Mouse (Mus musculus) lung, embryonic 14.5 days (tissue): Measurements from ENCODE around the gene Zfand5. TPM values are rescaled to one million over a fixed set of nuclear protein-coding genes. Genes with fewer than 3 reads are reported as not detected.
"Not testable (repeated sequence)": the region's sequence is repeated elsewhere in the genome, so short reads cannot be mapped to it uniquely, and the experiment has no call there.

Experiments
- ATAC-seq: fragments of 200-750 bp; cut with Nextera tagmentation; 2 replicates; pipeline ENCODE4 v1.8.0; 2017; ENCODE audit warnings: mild to moderate bottlenecking, moderate TSS enrichment, moderate library complexity; ENCODE audit not compliant: insufficient read depth
- DNase-seq: peaks from one replicate; pipeline ENCODE4 v3.0.0-alpha.2; 2015
- H3K27ac ChIP-seq: fragments of 300-500 bp; sonication (generic); 2 replicates; pipeline ENCODE4 v1.5.1; 2014; ENCODE audit warnings: low read depth, mild to moderate bottlenecking, moderate library complexity
- H3K27me3 ChIP-seq: fragments of 300-500 bp; sonication (generic); 2 replicates; pipeline ENCODE4 v1.6.1; 2014; ENCODE audit warnings: low read length, control low read depth; ENCODE audit not compliant: insufficient read depth
- H3K36me3 ChIP-seq: fragments of 300-500 bp; sonication (generic); 2 replicates; pipeline ENCODE4 v1.6.1; 2014; ENCODE audit warnings: control low read depth; ENCODE audit not compliant: insufficient read depth
- H3K4me1 ChIP-seq: fragments of 300-500 bp; sonication (generic); 2 replicates; pipeline ENCODE4 v1.6.1; 2014; ENCODE audit warnings: antibody characterized with exemption, control low read depth; ENCODE audit not compliant: insufficient read depth
- H3K4me2 ChIP-seq: fragments of 300-500 bp; sonication (generic); 2 replicates; pipeline ENCODE4 v1.6.1; 2014; ENCODE audit warnings: mild to moderate bottlenecking
- H3K4me3 ChIP-seq: fragments of 300-500 bp; sonication (generic); 2 replicates; pipeline ENCODE4 v1.5.1; 2014; ENCODE audit warnings: low read depth, low read length
- H3K9ac ChIP-seq: fragments of 300-500 bp; sonication (generic); 2 replicates; pipeline ENCODE4 v1.6.1; 2014
- H3K9me3 ChIP-seq: fragments of 300-500 bp; sonication (generic); 2 replicates; pipeline ENCODE4 v1.6.1; 2016; ENCODE audit warnings: low read depth, low read length, control low read depth
- CTCF ChIP-seq: IDR thresholded peaks from 2 replicates; pipeline ENCODE4 v1.5.1; 2016; ENCODE audit warnings: antibody characterized with exemption, low read depth
- WGBS: fragments of 180-500 bp; shearing (Covaris S2); extraction: QIAGEN DNeasy Blood & Tissue Kit; methylation state at CpG from one replicate; pipeline ENCODE4 v1.1.7; 2014; 5-methylcytosine and 5-hydroxymethylcytosine counted together
- polyA plus RNA-seq: library from polyadenylated mRNA; unstranded; fragments of >200 nt; fragmentation: Nextera tagmentation; extraction: Ambion mirVana; gene quantifications from 2 replicates; pipeline ENCODE4 v1.2.1, GENCODE M21; 2014

The Zfand5 gene
- 106 and 110 TPM in 2 replicates for polyA plus RNA-seq

DNA sequence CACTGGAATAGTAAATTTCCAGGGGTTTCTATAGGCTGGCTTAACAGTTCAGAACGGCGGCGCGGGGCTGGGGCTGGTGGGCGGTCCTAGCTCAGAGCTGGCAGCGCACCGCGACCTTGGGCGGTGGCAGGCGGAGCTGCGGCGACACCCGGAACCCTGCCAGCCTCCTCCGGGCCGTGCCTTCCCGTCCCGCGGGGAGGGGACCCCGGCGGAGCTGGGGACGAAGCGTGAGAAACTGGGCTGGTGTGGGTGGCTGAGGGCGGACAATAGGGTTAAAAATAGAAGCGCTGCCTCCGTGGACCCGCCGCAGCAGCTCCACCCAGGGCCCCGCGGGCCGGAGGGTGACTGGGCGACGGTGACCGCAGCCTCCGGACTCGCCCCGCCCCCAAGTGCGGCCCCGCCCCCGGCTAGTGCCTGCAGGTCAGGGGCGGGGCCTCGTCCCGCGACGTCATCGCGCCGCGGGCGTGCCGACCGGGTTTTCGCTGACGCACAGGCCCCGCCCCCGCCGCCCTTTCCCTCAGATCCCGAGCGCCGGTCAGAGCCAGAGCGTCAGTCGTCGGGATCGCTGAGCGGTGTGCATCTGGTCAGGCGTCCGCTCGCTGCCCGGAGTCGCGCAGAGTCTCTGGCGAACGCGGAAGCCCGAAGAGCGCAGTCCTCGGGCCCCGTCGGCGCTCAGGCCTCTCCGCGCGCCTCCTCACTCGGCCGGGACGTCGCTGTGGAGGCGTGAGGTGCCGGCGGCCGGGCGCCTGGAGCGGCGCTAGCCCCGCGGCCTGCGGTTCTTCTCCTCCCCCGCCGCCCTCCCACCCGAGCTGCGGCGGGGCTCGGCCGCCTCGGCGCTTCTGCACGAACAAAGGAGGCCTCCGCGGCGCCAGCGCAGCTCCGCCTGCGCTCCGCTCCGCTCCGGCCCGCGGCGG is at the start of gene Zfand5:
Gene Zfand5 (plus strand): TSS at position 538 of the 914 bp plus-strand sequence.
- Histone ChIP-seq H3K9me3 (no peaks in the 10 kb centered on the region), H3K4me2 (peak within 1 kb of the TSS; percentile 55), H3K4me1 (peaks cover 3% of the 10 kb centered on the region; the same call in 1 of the 2 replicates), H3K27ac (peak within 1 kb of the TSS; percentile 100), H3K9ac (peak within 1 kb of the TSS; percentile 99), H3K4me3 (peak within 1 kb of the TSS; percentile 92), H3K27me3 (no peaks in the 10 kb centered on the region), H3K36me3 (peaks cover 5% of the 10 kb centered on the region)
- no peak for TF ChIP-seq CTCF
- WGBS: under 1% methylated on average over 108 of the region's 118 CpGs
- peak; percentile 98 for DNase-seq
- peak; percentile 95 for ATAC-seq

DNA sequence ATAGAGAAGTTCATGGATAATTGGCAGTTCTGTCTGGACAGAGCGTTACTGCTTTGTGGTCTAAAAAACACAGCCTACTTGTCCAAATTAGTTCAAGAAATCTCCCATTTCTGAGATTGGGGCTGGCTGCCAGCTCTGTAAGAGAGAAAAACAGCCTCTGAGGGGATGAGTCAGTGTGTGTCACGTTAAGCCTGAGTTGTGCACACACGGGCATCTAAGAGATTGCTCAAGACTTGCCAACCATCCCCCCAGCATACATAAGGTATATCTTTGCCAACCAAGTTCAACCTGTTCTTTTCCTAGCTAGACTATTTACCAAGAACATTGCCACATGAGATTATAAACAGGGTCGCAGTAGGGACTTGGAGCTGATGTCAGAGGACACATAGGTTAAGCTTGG is 44.9 kb upstream of the Zfand5 start:
- no peaks in the 10 kb centered on the region for H3K4me1 ChIP-seq
- no peaks in the 10 kb centered on the region for H3K27me3 ChIP-seq
- no peak overlapping the region for H3K4me3 ChIP-seq
- no peak for ATAC-seq
- 63% methylated on average over 4 of the region's 4 CpGs for WGBS
- no peak overlapping the region for H3K9ac ChIP-seq
- no peak for DNase-seq
- H3K27ac ChIP-seq: no peak overlapping the region
- no peaks in the 10 kb centered on the region for H3K36me3 ChIP-seq
- H3K4me2 ChIP-seq: no peak overlapping the region
- H3K9me3 ChIP-seq: no peaks in the 10 kb centered on the region
- no peak for TF ChIP-seq CTCF

DNA sequence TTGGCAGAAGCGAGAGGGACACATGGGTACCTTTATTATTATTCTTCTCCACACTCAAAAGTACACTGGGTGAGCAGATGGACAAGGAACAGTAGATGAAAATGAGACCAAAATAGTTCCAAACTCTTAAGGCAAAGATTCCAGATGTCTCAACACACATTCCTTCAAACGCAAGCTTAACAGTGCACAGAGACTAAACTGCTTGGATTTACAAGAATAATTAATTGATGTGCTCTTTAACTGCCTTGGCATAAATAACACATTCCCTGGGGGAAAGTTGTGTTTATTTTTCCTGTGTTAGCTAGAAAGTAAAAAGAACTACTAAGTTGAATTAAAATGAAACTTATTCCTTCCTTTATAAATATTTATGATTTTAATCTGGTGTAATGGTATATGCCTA is 44.3 kb upstream of the Zfand5 start:
- 18% methylated on average over 2 of the region's 2 CpGs for WGBS
- Histone ChIP-seq H3K4me1 (no peaks in the 10 kb centered on the region), H3K9me3 (no peaks in the 10 kb centered on the region), H3K4me3 (no peak overlapping the region), H3K27me3 (no peaks in the 10 kb centered on the region), H3K27ac (no peak overlapping the region), H3K4me2 (no peak overlapping the region), H3K36me3 (no peaks in the 10 kb centered on the region), H3K9ac (no peak overlapping the region)
- peak; percentile 52 for DNase-seq
- TF ChIP-seq CTCF: no peak
- ATAC-seq: no peak

DNA sequence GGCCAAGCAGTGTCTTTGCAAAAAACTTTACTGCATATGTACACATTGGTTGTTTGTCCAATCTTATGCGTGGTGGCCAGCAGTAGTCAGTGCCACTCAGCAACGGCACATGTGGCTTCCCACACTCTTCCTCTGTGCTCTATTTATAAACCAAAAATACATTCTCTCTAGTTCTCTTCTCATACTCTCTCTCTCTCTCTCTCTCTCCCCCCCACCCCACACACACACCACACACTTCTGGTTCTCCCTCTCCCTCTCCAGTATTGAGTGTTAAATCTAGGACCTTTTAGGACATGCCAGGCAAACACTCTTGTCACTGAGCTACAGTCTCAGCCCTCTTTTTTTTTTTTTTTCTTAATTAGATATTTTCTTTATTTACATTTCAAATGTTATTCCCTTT is 23.3 kb upstream of the Zfand5 start:
- DNase-seq, ATAC-seq, H3K9ac ChIP-seq, H3K27ac ChIP-seq, H3K4me1 ChIP-seq, H3K4me2 ChIP-seq, H3K4me3 ChIP-seq, H3K27me3 ChIP-seq, H3K9me3 ChIP-seq, H3K36me3 ChIP-seq: not testable (repeated sequence)
- WGBS: 69% methylated on average over 2 of the region's 2 CpGs

DNA sequence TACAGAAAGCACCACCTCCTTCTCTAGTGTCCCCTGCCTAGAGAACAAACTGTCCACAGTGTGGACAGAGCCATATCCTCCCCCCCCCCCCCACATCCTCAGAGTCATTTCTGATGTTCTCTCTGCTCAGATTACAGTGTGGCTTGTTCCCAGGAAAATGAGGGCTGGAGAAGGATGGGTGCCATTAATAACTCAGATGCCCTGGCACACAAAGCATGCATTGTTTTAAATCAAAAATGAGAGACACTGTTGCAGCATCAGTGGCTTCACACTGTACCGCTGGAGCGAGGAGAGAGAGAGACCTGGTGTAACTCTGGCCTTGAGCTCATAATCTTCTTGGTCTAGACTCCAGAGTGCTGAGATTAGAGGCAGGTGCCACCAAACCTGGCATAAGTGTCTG is 18.2 kb upstream of the Zfand5 start:
- DNase-seq: no peak
- ATAC-seq: no peak
- no peak for TF ChIP-seq CTCF
- H3K4me2 ChIP-seq: no peak overlapping the region
- H3K27me3 ChIP-seq: no peaks in the 10 kb centered on the region
- no peak overlapping the region for H3K9ac ChIP-seq
- no peak overlapping the region for H3K27ac ChIP-seq
- H3K36me3 ChIP-seq: no peaks in the 10 kb centered on the region
- H3K4me1 ChIP-seq: no peaks in the 10 kb centered on the region
- H3K9me3 ChIP-seq: no peaks in the 10 kb centered on the region
- no peak overlapping the region for H3K4me3 ChIP-seq
- 81% methylated on average over 2 of the region's 2 CpGs for WGBS

- Histone ChIP-seq H3K9me3 (no peaks in the 10 kb centered on the region), H3K4me3 (no peak overlapping the region), H3K27ac (no peak overlapping the region), H3K9ac (no peak overlapping the region), H3K4me1 (no peaks in the 10 kb centered on the region), H3K36me3 (no peaks in the 10 kb centered on the region), H3K4me2 (no peak overlapping the region), H3K27me3 (no peaks in the 10 kb centered on the region)
- DNase-seq (no peak), ATAC-seq (no peak)
- WGBS: 75% methylated on average over 3 of the region's 3 CpGs
- TF ChIP-seq CTCF: no peak
These were observed 16.2 kb upstream of the Zfand5 start for GRCm38 (mm10) chr19:21255920-21256319.

DNA sequence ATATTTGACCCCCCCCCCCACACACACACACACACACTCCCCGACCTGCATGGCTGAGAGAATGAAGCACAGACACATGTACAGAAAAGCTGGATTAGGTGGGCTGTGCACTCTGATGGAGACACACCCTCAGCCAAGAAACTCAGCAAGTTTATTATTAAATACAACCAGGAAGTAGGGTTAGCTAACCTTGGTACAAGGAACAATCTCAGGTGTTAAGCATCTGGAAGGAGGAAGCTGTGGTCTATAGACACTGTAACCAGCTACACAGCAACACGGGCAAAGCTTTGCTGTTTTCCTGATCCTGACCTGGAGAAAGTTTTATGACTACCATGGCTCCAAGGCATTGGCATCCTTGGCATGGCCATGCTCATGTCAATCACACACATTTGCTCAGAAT is 12.6 kb upstream of the Zfand5 start:
- ATAC-seq: no peak
- H3K4me3 ChIP-seq: no peak overlapping the region

More for the DNA sequence above, 12.6 kb upstream of the Zfand5 start:
- no peak overlapping the region for H3K9ac ChIP-seq
- H3K4me2 ChIP-seq: no peak overlapping the region
- no peaks in the 10 kb centered on the region for H3K36me3 ChIP-seq
- no peaks in the 10 kb centered on the region for H3K4me1 ChIP-seq
- H3K9me3 ChIP-seq: no peaks in the 10 kb centered on the region
- DNase-seq: no peak
- no peak overlapping the region for H3K27ac ChIP-seq
- WGBS: 73% methylated on average over 2 of the region's 2 CpGs
- no peaks in the 10 kb centered on the region for H3K27me3 ChIP-seq
- no peak for TF ChIP-seq CTCF
